Mouse (Mus musculus) activated CD4-positive, CD25-positive, alpha-beta regulatory T cell, adult 4 months (primary cell): ENCODE measurements around the gene Tex52. TPM values are rescaled to one million over a fixed set of nuclear protein-coding genes. Genes with fewer than 3 reads are reported as not detected.

Experiments used
- ATAC-seq: one replicate; pipeline ENCODE4 v1.8.0; 2017
- polyA plus RNA-seq, 2 experiments: library from polyadenylated mRNA; unstranded; fragments of 100-300 nt; shearing (Covaris generic); gene quantifications; one replicate each; pipeline ENCODE4 v1.2.1; 2017

Tex52 gene
- polyA plus RNA-seq, 2 experiments from 2014 or later = not detected

DNA sequence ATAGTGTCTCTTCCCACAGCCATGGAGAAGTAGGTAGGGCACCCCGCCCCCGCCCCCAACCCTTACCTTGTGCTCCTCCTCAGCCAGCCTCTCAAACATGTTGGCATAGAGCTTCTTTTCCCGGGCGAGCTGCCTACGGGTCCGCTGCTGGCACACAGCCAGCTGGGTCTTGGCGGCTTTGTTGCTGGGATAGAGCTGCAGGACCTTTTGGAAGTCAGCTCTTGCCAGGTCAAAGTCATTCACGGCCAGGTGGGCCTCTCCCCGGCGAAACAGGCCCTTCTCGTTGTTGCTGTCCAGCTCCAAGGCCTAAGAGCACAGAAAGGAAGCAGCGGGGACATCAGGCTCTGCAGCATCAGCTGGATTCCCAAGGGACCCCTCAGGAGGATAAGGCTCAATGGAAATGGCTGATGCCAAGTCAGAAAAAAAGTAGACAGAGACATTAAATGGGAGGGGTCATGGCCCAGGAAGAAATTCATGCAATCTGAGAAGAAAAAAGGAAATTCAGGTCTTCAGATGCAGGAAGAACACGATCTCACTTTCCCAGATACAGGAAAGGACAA is 57.2 kb downstream of the Tex52 start:
- no peak for ATAC-seq

DNA sequence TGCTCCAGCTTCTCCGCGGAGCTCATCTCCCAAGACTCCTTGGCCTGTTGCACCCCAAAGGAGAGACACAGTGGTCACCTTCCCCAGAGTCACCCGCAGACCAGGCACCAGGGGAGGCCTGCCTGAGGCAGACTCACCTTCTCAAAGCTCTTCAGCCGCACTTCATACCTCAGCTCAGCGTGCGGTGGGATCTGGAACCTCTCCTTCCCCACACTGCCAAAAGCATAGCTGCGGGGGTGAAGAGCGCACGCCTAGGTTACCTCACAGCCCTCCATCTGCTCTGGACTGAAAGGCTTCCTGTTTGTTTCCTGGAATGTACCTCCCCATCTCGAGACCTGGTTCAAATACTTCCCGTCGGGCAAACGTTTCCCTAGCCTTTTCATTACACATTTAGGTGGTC is 58.3 kb downstream of the Tex52 start:
- no peak for ATAC-seq

Other genes starting within 250 kb of the Tex52 start
- under 1 TPM; 0.08 to 0.23 TPM for gene Tspan9, start 231.9 kb upstream of the Tex52 start, polyA plus RNA-seq
- not detected for gene Tead4, start 74.6 kb upstream of the Tex52 start, polyA plus RNA-seq
- gene Tulp3, start 19.6 kb upstream of the Tex52 start, polyA plus RNA-seq = 1 to 10 TPM; 2.0 to 2.5 TPM
- gene Rhno1, start 12.5 kb upstream of the Tex52 start, polyA plus RNA-seq = 10 to 100 TPM; 64.4 to 75.0 TPM
- 1 to 10 TPM; 3.8 to 4.0 TPM for gene Foxm1, start 12.5 kb upstream of the Tex52 start, polyA plus RNA-seq
- gene Gm44596, start within 50 bp of the Tex52 start, polyA plus RNA-seq = not detected
- 1 to 10 TPM; 2.9 to 3.6 TPM for gene Nrip2, start 23.8 kb downstream of the Tex52 start, polyA plus RNA-seq
- 10 to 100 TPM; 17.6 to 20.6 TPM for gene Itfg2, start 49.5 kb downstream of the Tex52 start, polyA plus RNA-seq
- 10 to 100 TPM; 47.6 to 76.7 TPM for gene Fkbp4, start 63.2 kb downstream of the Tex52 start, polyA plus RNA-seq
- gene Pzp, start 151.3 kb downstream of the Tex52 start, polyA plus RNA-seq = under 1 TPM in 1 of 2 experiments, not detected in 1; 0.24 TPM
- under 1 TPM in 1 of 2 experiments, not detected in 1; 0.45 TPM for gene A2ml1, start 206.2 kb downstream of the Tex52 start, polyA plus RNA-seq
- gene Klrb1a, start 248.1 kb downstream of the Tex52 start, polyA plus RNA-seq = under 1 TPM in 1 of 2 experiments, not detected in 1; 0.60 TPM